Mouse (Mus musculus): ENCODE measurements around the gene Tbc1d24. TPM values are rescaled to one million over a fixed set of nuclear protein-coding genes. Genes with fewer than 3 reads are reported as not detected.

Tbc1d24 gene
- total and polyA plus RNA-seq, 3 experiments = 4.2 to 6.6 (median 4.5) TPM

GRCm38 (mm10) chr17:24204846-24205245 lies 516 bp downstream of the Tbc1d24 start:
- TF ChIP-seq PAX5 (IDR thresholded peaks at IDR 0.05; ENCODE audit: low read length) (no peak), POLR2A (IDR thresholded peaks at IDR 0.05; ENCODE audit: low read depth, low read length) (no peak), USF2 (conservative IDR thresholded peaks at IDR 0.05; ENCODE audit: low read depth, low read length) (no peak), UBTF (IDR thresholded peaks at IDR 0.05; ENCODE audit: low read depth, low read length) (0 out of 2 replicates have a peak, but pooled peaks have one; percentile 24), ETS1 (conservative IDR thresholded peaks at IDR 0.05; ENCODE audit: low read depth, low read length) (0 out of 2 replicates have a peak, but pooled peaks have one; percentile 29), BHLHE40 (IDR thresholded peaks at IDR 0.05; ENCODE audit: low read depth, low read length) (peak; percentile 64)
- no peak overlapping the region for H3K27ac ChIP-seq (ENCODE audit: insufficient read depth, low read depth)
- H3K4me1 ChIP-seq (ENCODE audit: control insufficient read depth in 1 of 2, insufficient read depth in 2 of 2) = peaks cover 13 to 30% of the 10 kb centered on the region in 2 experiments
- no peak for DNase-seq (ENCODE audit: extremely low read depth)
- H3K27me3 ChIP-seq (replicated peaks) = peaks cover 2% of the 10 kb centered on the region
- peak overlapping the region; percentile 28; the same call in 1 of the 2 replicates for H3K9ac ChIP-seq (ENCODE audit: insufficient read depth, low read depth)
- dilution Hi-C loops (cut with MboI; ENCODE audit: extremely low pct_ligation_motif_present, extremely low pct_unique_long_range_greater_than_20kb, low sequenced_read_pairs) = no loop called here
- H3K9me3 ChIP-seq (replicated peaks; ENCODE audit: low read length) = no peaks in the 10 kb centered on the region
- peaks cover 0 to 22% of the 10 kb centered on the region in 2 experiments for H3K36me3 ChIP-seq (replicated peaks in 1 of 2; ENCODE audit: control insufficient read depth in 1 of 2, insufficient read depth in 1 of 2, low read length in 1 of 2)
- peak overlapping the region; percentile 48 to 86 (median 73) for H3K4me3 ChIP-seq (replicated peaks in 1 of 3; ENCODE audit: low read depth in 2 of 3, low read length in 2 of 3, poor library complexity in 1 of 3)
- H3K79me2 ChIP-seq (replicated peaks; ENCODE audit: control insufficient read depth, extremely low read depth, insufficient read depth, poor library complexity, severe bottlenecking) = no peaks in the 10 kb centered on the region
- peak overlapping the region; percentile 10 for H3K4me2 ChIP-seq (ENCODE audit: insufficient read depth, low read depth, poor library complexity, severe bottlenecking)
- in situ Hi-C loops (cut with MboI; ENCODE audit: low pct_ligation_motif_present, low pct_unique_long_range_greater_than_20kb, low sequenced_read_pairs) = no loop called here

- Histone ChIP-seq H3K4me2 (ENCODE audit: insufficient read depth, low read depth, poor library complexity, severe bottlenecking) (no peak overlapping the region), H3K9ac (ENCODE audit: insufficient read depth, low read depth) (no peak overlapping the region), H3K4me3 (replicated peaks in 1 of 3; ENCODE audit: low read depth in 2 of 3, low read length in 2 of 3, poor library complexity in 1 of 3) (no peak overlapping the region), H3K36me3 (replicated peaks in 1 of 2; ENCODE audit: control insufficient read depth in 1 of 2, insufficient read depth in 1 of 2, low read length in 1 of 2) (peaks cover 0 to 22% of the 10 kb centered on the region in 2 experiments), H3K27me3 (replicated peaks) (peaks cover 2% of the 10 kb centered on the region), H3K4me1 (ENCODE audit: control insufficient read depth in 1 of 2, insufficient read depth in 2 of 2) (peaks cover 13 to 34% of the 10 kb centered on the region in 2 experiments), H3K9me3 (replicated peaks; ENCODE audit: low read length) (no peaks in the 10 kb centered on the region), H3K27ac (ENCODE audit: insufficient read depth, low read depth) (no peak overlapping the region), H3K79me2 (replicated peaks; ENCODE audit: control insufficient read depth, extremely low read depth, insufficient read depth, poor library complexity, severe bottlenecking) (no peaks in the 10 kb centered on the region)
- no peak for TF ChIP-seq ETS1 (conservative IDR thresholded peaks at IDR 0.05; ENCODE audit: low read depth, low read length)
- TF ChIP-seq MAZ (IDR thresholded peaks at IDR 0.05; ENCODE audit: low read depth, low read length) = no peak
- no peak for TF ChIP-seq JUND (conservative IDR thresholded peaks at IDR 0.05; ENCODE audit: low read depth, low read length)
- TF ChIP-seq EP300 (IDR thresholded peaks at IDR 0.05; ENCODE audit: low read length) = no peak
- no peak for TF ChIP-seq POLR2A (IDR thresholded peaks at IDR 0.05; ENCODE audit: low read depth, low read length)
- DNase-seq (ENCODE audit: extremely low read depth) = no peak
- dilution Hi-C loops (cut with MboI; ENCODE audit: extremely low pct_ligation_motif_present, extremely low pct_unique_long_range_greater_than_20kb, low sequenced_read_pairs) (no loop called here), in situ Hi-C loops (cut with MboI; ENCODE audit: low pct_ligation_motif_present, low pct_unique_long_range_greater_than_20kb, low sequenced_read_pairs) (no loop called here)
Measured at GRCm38 (mm10) chr17:24203611-24204534, 1.5 kb downstream of the Tbc1d24 start.

DNA sequence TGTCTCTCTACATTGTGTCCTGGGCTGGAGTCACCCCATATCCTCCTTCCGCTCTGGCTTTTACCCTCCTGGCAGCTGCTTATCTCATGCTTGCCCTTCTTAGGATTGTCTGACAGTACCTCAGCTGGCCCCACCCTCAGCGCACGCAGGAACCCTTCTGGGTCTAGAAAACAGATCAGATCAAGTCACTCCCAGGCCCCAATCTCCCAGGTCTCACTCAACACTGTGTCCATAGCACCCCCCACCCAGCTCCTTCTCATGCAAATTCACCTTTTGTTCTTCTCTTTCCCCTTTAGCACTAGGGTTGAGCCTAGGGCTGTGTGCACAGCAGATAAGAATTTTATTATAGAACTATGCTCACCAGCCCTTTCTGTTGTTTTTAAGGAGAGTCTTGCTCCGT lies 2.3 kb downstream of the Tbc1d24 start:
- H3K9me3 ChIP-seq (replicated peaks; ENCODE audit: low read length) = no peaks in the 10 kb centered on the region
- no peak overlapping the region for H3K27ac ChIP-seq (ENCODE audit: insufficient read depth, low read depth)
- no peaks in the 10 kb centered on the region for H3K79me2 ChIP-seq (replicated peaks; ENCODE audit: control insufficient read depth, extremely low read depth, insufficient read depth, poor library complexity, severe bottlenecking)
- peaks cover 13 to 34% of the 10 kb centered on the region in 2 experiments for H3K4me1 ChIP-seq (ENCODE audit: control insufficient read depth in 1 of 2, insufficient read depth in 2 of 2)
- H3K4me3 ChIP-seq (replicated peaks in 1 of 3; ENCODE audit: low read depth in 2 of 3, low read length in 2 of 3, poor library complexity in 1 of 3) = no peak overlapping the region
- H3K9ac ChIP-seq (ENCODE audit: insufficient read depth, low read depth) = no peak overlapping the region
- dilution Hi-C loops (cut with MboI; ENCODE audit: extremely low pct_ligation_motif_present, extremely low pct_unique_long_range_greater_than_20kb, low sequenced_read_pairs) = no loop called here
- H3K36me3 ChIP-seq (replicated peaks in 1 of 2; ENCODE audit: control insufficient read depth in 1 of 2, insufficient read depth in 1 of 2, low read length in 1 of 2) = peaks cover 0 to 26% of the 10 kb centered on the region in 2 experiments
- DNase-seq (ENCODE audit: extremely low read depth) = no peak
- in situ Hi-C loops (cut with MboI; ENCODE audit: low pct_ligation_motif_present, low pct_unique_long_range_greater_than_20kb, low sequenced_read_pairs) = no loop called here
- peaks cover 2% of the 10 kb centered on the region for H3K27me3 ChIP-seq (replicated peaks)
- no peak overlapping the region for H3K4me2 ChIP-seq (ENCODE audit: insufficient read depth, low read depth, poor library complexity, severe bottlenecking)
- TF ChIP-seq ETS1 (conservative IDR thresholded peaks at IDR 0.05; ENCODE audit: low read depth, low read length) = no peak
- TF ChIP-seq NRF1 (IDR thresholded peaks at IDR 0.05; ENCODE audit: low read depth, low read length) = no peak
- TF ChIP-seq TCF12 (IDR thresholded peaks at IDR 0.05; ENCODE audit: low read depth, low read length) = no peak
- TF ChIP-seq KAT2A (IDR thresholded peaks at IDR 0.05; ENCODE audit: insufficient replicate concordance, low read length) = no peak
- no peak for TF ChIP-seq SIN3A (IDR thresholded peaks at IDR 0.05; ENCODE audit: low read length)
- no peak for TF ChIP-seq MEF2A (IDR thresholded peaks at IDR 0.05; ENCODE audit: borderline replicate concordance, low read depth, low read length)
- TF ChIP-seq HCFC1 (IDR thresholded peaks at IDR 0.05; ENCODE audit: low read depth, low read length) = no peak
- no peak for TF ChIP-seq MAZ (IDR thresholded peaks at IDR 0.05; ENCODE audit: low read depth, low read length)
- no peak for TF ChIP-seq MXI1 (IDR thresholded peaks at IDR 0.05; ENCODE audit: low read depth, low read length)
- no peak for TF ChIP-seq GABPA (IDR thresholded peaks at IDR 0.05; ENCODE audit: insufficient replicate concordance, low read depth, low read length)
- no peak for TF ChIP-seq EP300 (IDR thresholded peaks at IDR 0.05; ENCODE audit: low read length)
